Mouse (Mus musculus) heart, adult 2 months (tissue): ENCODE data around the gene Neurl1a. TPM values are rescaled to one million over a fixed set of nuclear protein-coding genes. Genes with fewer than 3 reads are reported as not detected.

ENCODE experiments used
- DNase-seq, 2 experiments: peaks; one replicate each; pipeline ENCODE4 v3.0.0; 2021
- H3K27ac ChIP-seq: fragments of 200-600 bp; 2 replicates; pipeline ENCODE4 v1.8.1; 2022
- H3K27me3 ChIP-seq: fragments of 200-500 bp; 2 replicates; pipeline ENCODE4 v1.6.1; 2012; ENCODE audit warnings: mild to moderate bottlenecking, low read length, inconsistent platforms, mixed read lengths; ENCODE audit not compliant: control insufficient read depth, insufficient read depth
- H3K36me3 ChIP-seq: fragments of 200-500 bp; 2 replicates; pipeline ENCODE4 v1.6.1; 2012; ENCODE audit warnings: low read length, inconsistent platforms; ENCODE audit not compliant: control insufficient read depth, insufficient read depth
- H3K4me1 ChIP-seq: fragments of 200-500 bp; 2 replicates; pipeline ENCODE4 v1.6.1; 2011; ENCODE audit warnings: low read length; ENCODE audit not compliant: control insufficient read depth, insufficient read depth
- H3K4me3 ChIP-seq: fragments of 200-600 bp; 2 replicates; pipeline ENCODE4 v1.8.1; 2022
- H3K79me2 ChIP-seq: fragments of 200-500 bp; replicated peaks from 2 replicates; pipeline ENCODE4 v1.6.1; 2012; ENCODE audit warnings: mild to moderate bottlenecking, inconsistent platforms, low read length, moderate library complexity, mixed read lengths; ENCODE audit not compliant: control insufficient read depth, insufficient read depth
- H3K9ac ChIP-seq: fragments of 200-500 bp; 2 replicates; pipeline ENCODE4 v1.6.1; 2012; ENCODE audit warnings: low read depth, mild to moderate bottlenecking, control low read depth, inconsistent platforms, low read length, mixed read lengths
- CTCF ChIP-seq: fragments of 200-600 bp; IDR thresholded peaks from 2 replicates; pipeline ENCODE4 v1.8.1; 2022; ENCODE audit warnings: antibody characterized with exemption, mild to moderate bottlenecking, moderate library complexity
- EP300 ChIP-seq: fragments of 200-500 bp; IDR thresholded peaks from 2 replicates; pipeline ENCODE4 v1.6.1; 2011; ENCODE audit warnings: low read depth, low read length, control low read depth; ENCODE audit not compliant: insufficient read depth
- POLR2A ChIP-seq: fragments of 200-500 bp; IDR thresholded peaks from 2 replicates; pipeline ENCODE4 v1.6.1; 2011; ENCODE audit warnings: mild to moderate bottlenecking, low read depth, low read length, control low read depth; ENCODE audit not compliant: insufficient read depth
- WGBS: fragments of 180-500 bp; shearing (Covaris S2); methylation state at CpG from one replicate; pipeline ENCODE4 v1.1.7; 2018; 5-methylcytosine and 5-hydroxymethylcytosine counted together
- intact Hi-C: fragments of 180-260 bp; cut with DNase I; formaldehyde crosslinking; loops from one replicate; pipeline ENCODE4 v1.15.1; 2025
- long read RNA-seq: library from polyadenylated mRNA; stranded (forward); transcript quantifications from one replicate; pipeline ENCODE4 v2.0.0, GENCODE M21; 2021
- polyA plus RNA-seq: library from polyadenylated mRNA; depleted of rRNA; stranded (reverse); fragments of >200 nt; gene quantifications from 2 replicates; pipeline ENCODE4 v1.2.3, GENCODE M21; 2012; rRNA removed
- total RNA-seq, 2 experiments: library from RNA; stranded (reverse); gene quantifications; 2 replicates each; pipeline ENCODE4 v1.2.3; 2021

The Neurl1a gene
- total RNA-seq (1 to 10 TPM; 1.5 to 1.7 TPM), polyA plus RNA-seq (1.1 and 2.5 TPM in 2 replicates)
- long read RNA-seq, partial matches to known transcripts, result 1 of 1 reads
- long read RNA-seq, other reads (novel, unspliced or antisense), result 0 of 1 reads

GRCm38 (mm10) chr19:47178431-47179271 lies at the start of gene Neurl1a:
Neurl1a (plus strand) TSS chr19:47178820.
- Histone ChIP-seq H3K27me3 (peaks cover 8% of the 10 kb centered on the region), H3K4me1 (no peaks in the 10 kb centered on the region), H3K4me3 (peak within 1 kb of the TSS; percentile 44), H3K79me2 (no peaks in the 10 kb centered on the region), H3K27ac (no peak within 1 kb of the TSS), H3K9ac (peak within 1 kb of the TSS; percentile 56), H3K36me3 (no peaks in the 10 kb centered on the region)
- TF ChIP-seq POLR2A (no peak), CTCF (no peak), EP300 (no peak)
- intact Hi-C loops, result loop anchor here (5.0 kb wide), 1 partner anchor 74 kb away; no protein-coding TSS in a partner anchor
- DNase-seq, result peak; percentile 43 to 56
- WGBS, result 2% methylated on average over 97 of the region's 98 CpGs

DNA sequence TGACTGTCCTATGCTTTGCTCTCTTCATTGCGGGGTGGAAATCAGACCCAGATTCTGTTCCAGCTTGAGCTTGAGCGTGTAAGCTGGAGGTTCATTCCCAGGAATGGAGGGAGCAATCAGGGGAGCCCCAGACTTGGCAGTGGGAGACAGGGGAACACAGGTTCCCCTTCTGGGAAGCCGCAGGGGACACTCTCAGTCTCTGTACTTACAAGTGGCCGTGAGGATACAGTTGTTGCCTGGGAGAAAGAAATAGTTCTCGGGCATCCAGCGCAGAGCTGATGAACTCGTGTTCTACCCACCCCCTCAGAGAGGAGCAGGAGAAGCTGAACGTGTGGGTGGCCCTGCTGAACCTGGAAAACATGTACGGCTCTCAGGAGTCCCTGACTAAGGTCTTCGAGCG lies 49.8 kb upstream of the Neurl1a start:
- H3K79me2 ChIP-seq, result no peaks in the 10 kb centered on the region
- H3K36me3 ChIP-seq, result no peaks in the 10 kb centered on the region
- no peak overlapping the region for H3K27ac ChIP-seq
- no peaks in the 10 kb centered on the region for H3K27me3 ChIP-seq
- intact Hi-C loops, result no loop called here
- no peak for TF ChIP-seq CTCF
- no peak for TF ChIP-seq POLR2A
- no peak for TF ChIP-seq EP300
- WGBS, result 90% methylated on average over 11 of the region's 11 CpGs
- DNase-seq, result no peak
- no peak overlapping the region for H3K4me3 ChIP-seq
- H3K4me1 ChIP-seq, result no peaks in the 10 kb centered on the region; the same call in 1 of the 2 replicates
- no peak overlapping the region for H3K9ac ChIP-seq

DNA sequence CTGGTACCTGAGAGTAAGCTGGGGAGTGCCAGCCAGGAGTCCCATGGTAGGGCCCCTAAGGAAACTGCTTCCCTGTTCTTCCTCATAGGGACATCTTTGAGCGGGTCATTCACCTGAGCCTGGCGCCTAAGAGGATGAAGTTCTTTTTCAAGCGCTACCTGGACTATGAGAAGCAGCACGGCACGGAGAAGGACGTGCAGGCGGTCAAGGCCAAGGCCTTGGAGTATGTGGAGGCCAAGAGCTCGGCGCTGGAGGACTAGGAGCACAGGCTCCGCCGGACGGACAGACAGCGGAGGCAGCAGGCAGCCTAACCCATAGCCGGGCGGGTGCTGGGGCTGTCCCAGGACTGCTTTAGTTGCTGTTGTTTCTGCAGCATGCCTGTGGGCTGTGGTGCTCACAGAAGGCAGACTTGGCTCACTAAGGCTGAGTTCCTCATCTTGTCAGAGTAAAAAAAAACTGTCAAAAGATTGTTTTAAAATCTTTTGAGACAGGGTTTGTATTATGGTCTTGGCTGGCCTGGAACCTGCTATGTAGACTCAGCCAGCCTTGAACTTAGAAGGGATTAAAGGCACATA lies 48.0 kb upstream of the Neurl1a start:
- H3K36me3 ChIP-seq, result no peaks in the 10 kb centered on the region
- H3K27me3 ChIP-seq, result no peaks in the 10 kb centered on the region
- H3K4me3 ChIP-seq, result no peak overlapping the region
- H3K9ac ChIP-seq, result no peak overlapping the region
- 95% methylated on average over 15 of the region's 15 CpGs for WGBS
- H3K27ac ChIP-seq, result no peak overlapping the region
- no peak for DNase-seq
- TF ChIP-seq EP300 (no peak), POLR2A (no peak), CTCF (no peak)
- H3K4me1 ChIP-seq, result no peaks in the 10 kb centered on the region; the same call in 1 of the 2 replicates
- intact Hi-C loops, result no loop called here
- no peaks in the 10 kb centered on the region for H3K79me2 ChIP-seq

DNA sequence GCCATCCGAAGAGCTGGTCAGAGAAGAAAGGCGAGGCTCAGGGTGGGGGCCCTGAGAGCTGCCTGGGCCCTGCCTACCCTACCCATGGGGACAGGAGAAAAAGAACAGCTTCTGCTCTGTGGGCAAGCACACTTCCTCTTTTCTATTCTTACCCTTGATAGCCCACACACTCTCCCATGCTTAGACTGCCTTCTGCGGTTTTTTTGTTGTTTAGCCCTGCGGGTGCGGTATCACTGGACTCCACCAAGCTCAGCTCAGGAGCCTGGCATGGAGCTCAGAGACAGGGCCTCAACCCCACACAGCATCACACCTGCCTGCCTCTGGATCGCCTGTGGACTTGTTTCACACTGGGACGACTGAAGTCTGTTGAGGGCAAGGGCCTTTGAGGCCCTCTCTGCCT lies 45.5 kb upstream of the Neurl1a start:
- Histone ChIP-seq H3K36me3 (no peaks in the 10 kb centered on the region), H3K79me2 (no peaks in the 10 kb centered on the region)

DNA sequence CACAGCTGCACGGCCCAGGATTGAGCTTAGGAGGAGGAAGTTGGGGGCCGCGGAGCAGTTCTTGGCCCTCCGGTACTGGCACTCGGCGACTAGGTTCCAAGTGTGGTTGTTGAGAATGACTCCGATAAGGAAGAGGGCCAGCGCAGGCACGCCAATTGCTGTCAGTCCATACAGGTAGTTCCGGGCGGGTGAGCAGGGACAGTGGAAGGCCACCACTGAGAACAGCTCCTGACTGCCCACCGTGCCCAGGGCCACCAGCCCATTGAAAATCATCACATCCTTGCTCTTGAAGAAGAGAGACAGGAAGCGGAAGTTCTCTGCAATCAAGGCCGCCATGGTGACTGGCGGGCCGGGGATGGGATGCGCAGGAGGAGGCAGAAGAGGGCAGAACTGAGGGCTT lies 43.1 kb upstream of the Neurl1a start:
- Histone ChIP-seq H3K27ac (no peak overlapping the region), H3K9ac (no peak overlapping the region), H3K4me3 (no peak overlapping the region), H3K4me1 (peaks cover 7% of the 10 kb centered on the region), H3K36me3 (no peaks in the 10 kb centered on the region), H3K79me2 (no peaks in the 10 kb centered on the region), H3K27me3 (no peaks in the 10 kb centered on the region)
- TF ChIP-seq CTCF (no peak), POLR2A (no peak), EP300 (no peak)
- 92% methylated on average over 17 of the region's 17 CpGs for WGBS
- DNase-seq, result no peak
- intact Hi-C loops, result no loop called here

More for the DNA sequence above, 45.5 kb upstream of the Neurl1a start:
- peak in 1 of 2 experiments; percentile 54 for DNase-seq
- intact Hi-C loops, result no loop called here
- Histone ChIP-seq H3K9ac (no peak overlapping the region), H3K27ac (no peak overlapping the region), H3K27me3 (no peaks in the 10 kb centered on the region), H3K4me1 (peaks cover 4% of the 10 kb centered on the region), H3K4me3 (no peak overlapping the region)
- 85% methylated on average over 7 of the region's 7 CpGs for WGBS
- TF ChIP-seq CTCF (no peak), EP300 (no peak), POLR2A (no peak)

DNA sequence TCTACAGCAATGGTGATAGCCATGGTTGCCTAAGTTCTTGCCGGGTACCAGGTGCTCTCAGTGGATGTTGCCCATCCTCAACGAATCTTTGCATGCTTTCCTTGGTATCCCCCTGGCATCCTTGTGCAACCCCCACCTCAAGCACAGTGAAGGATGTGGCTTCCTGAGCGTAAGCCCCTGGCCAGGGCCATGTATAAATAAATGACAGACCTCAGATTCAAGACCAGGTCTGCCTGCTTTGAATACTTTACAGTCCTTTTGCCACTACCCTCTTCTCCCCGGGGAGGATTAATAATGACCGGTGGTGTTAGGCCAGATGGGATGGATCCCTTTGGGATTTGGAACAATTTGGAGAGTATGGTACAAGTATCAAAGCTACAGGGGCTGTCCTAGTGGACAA lies 42.5 kb upstream of the Neurl1a start:
- H3K27ac ChIP-seq, result peak overlapping the region; percentile 93; the same call in 1 of the 2 replicates
- H3K27me3 ChIP-seq, result no peaks in the 10 kb centered on the region
- no peaks in the 10 kb centered on the region for H3K79me2 ChIP-seq
- DNase-seq, result no peak
- no peak overlapping the region for H3K9ac ChIP-seq
- H3K36me3 ChIP-seq, result no peaks in the 10 kb centered on the region
- intact Hi-C loops, result loop anchor here (2.0 kb wide), 2 partner anchors 13 to 445 kb away; no protein-coding TSS in a partner anchor
- no peak overlapping the region for H3K4me3 ChIP-seq
- peaks cover 7% of the 10 kb centered on the region for H3K4me1 ChIP-seq
- no peak for TF ChIP-seq EP300
- TF ChIP-seq CTCF, result no peak
- TF ChIP-seq POLR2A, result no peak
- WGBS, result 81% methylated on average over 5 of the region's 5 CpGs
